Mouse (Mus musculus) layer of hippocampus, adult 9-10 months (tissue): ENCODE measurements around the gene AC192777.2.
"Not testable (repeated sequence)": the region's sequence is repeated elsewhere in the genome, so short reads cannot be mapped to it uniquely, and the experiment has no call there.

Experiments
- DNase-seq: peaks from one replicate; pipeline ENCODE4 v3.0.0; 2022; ENCODE audit warnings: low spot score

Gene AC192777.2

GRCm38 (mm10) chr17:40095150-40095549 is at the start of gene AC192777.2:
AC192777.2 (plus strand) TSS chr17:40095450.
- DNase-seq = not testable (repeated sequence)

GRCm38 (mm10) chr17:40116172-40116571 is 20.9 kb downstream of the AC192777.2 start:
- DNase-seq = not testable (repeated sequence)

GRCm38 (mm10) chr17:40116877-40117276 is 21.6 kb downstream of the AC192777.2 start:
- not testable (repeated sequence) for DNase-seq
